Mouse (Mus musculus): Measurements from ENCODE around the gene Btbd9. TPM values are rescaled to one million over a fixed set of nuclear protein-coding genes. Genes with fewer than 3 reads are reported as not detected.

Gene Btbd9
- total and polyA plus RNA-seq, 2 experiments from 2014 or later = 30.3 to 31.0 TPM

DNA sequence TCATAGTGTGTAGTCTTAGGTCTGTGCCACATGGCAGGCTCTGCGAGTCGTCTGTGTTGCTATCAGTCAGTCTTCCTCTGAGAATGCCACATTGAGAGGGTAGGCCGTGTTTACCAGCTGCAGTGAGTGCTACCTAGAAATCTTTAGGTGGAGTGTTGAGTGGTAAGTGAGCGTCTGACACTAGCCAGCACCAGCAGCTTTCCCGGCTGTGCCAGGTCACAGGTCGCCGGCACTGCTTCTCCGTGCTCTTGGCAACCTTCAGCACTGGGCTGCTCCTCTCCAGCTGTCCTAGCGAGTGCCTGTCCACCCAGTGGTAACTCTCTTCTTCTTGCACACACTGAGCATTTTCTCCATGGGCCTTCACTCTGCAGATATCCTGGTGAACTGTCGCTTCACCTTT lies 377.9 kb downstream of the Btbd9 start:
- Histone ChIP-seq H3K27me3 (ENCODE audit: control insufficient read depth, insufficient read depth, low read length) (no peaks in the 10 kb centered on the region), H3K4me2 (ENCODE audit: low read depth, low read length) (no peak overlapping the region), H3K4me1 (ENCODE audit: control insufficient read depth, insufficient read depth) (peaks cover 68% of the 10 kb centered on the region), H3K27ac (ENCODE audit: low read depth) (peak overlapping the region; percentile 62), H3K9ac (replicated peaks; ENCODE audit: low read depth, low read length) (no peak overlapping the region), H3K36me3 (replicated peaks; ENCODE audit: control insufficient read depth, insufficient read depth, low read length) (no peaks in the 10 kb centered on the region), H3K4me3 (ENCODE audit: low read depth, low read length) (no peak overlapping the region), H3K9me3 (replicated peaks; ENCODE audit: control insufficient read depth, low read length) (no peaks in the 10 kb centered on the region)
- WGBS = 20% methylated on average over 10 of the region's 10 CpGs
- DNase-seq (ENCODE audit: low spot score) (peak; percentile 77), ATAC-seq (ENCODE audit: insufficient read depth, low read depth) (peak; percentile 53)
- TF ChIP-seq CTCF (IDR thresholded peaks at IDR 0.05; ENCODE audit: low read depth) (no peak), EP300 (IDR thresholded peaks at IDR 0.05; ENCODE audit: low read depth) (peak; percentile 59; the same call in 1 of the 2 replicates)

DNA sequence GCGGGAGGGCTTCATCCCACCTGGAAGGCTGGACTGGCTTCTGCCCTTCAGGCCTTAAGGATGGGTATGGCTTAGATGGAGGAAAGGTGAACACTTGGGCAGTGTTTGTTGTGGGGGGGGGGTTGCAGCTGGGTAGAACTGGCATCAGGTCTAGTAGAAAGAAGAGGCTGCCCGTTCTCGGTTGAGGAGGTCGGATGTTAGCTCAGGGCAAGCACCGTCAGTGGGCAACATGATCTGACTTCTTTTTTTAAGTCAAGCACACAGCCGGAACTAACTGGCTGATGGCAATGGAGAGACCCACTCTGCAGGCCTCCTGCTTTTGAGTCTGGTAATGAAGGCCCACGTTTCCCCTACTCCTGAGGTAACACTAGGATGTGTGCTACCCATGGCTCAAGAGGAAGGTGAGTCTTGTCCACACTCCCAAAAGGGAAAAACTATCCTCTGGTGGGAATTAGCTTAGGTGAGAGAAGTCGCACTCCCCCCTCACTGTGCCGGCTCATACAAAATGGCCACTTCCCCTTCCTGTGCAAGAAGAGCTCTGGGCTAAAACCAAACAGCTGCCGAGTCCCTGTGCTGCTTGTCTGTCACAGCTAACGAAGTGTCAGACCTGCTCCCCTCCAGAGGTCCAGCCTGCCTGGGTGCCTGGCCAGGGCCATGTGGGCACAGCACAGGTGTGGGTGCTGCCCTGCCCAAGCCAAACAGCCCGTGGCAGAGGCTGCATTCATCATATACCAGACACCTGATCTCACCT lies 378.8 kb downstream of the Btbd9 start:
- 42% methylated on average over 12 of the region's 12 CpGs for WGBS
- peak overlapping the region; percentile 22; the same call in 1 of the 2 replicates for H3K4me2 ChIP-seq (ENCODE audit: low read depth, low read length)
- no peaks in the 10 kb centered on the region for H3K27me3 ChIP-seq (ENCODE audit: control insufficient read depth, insufficient read depth, low read length)
- DNase-seq (ENCODE audit: low spot score) (no peak), ATAC-seq (ENCODE audit: insufficient read depth, low read depth) (no peak)
- H3K27ac ChIP-seq (ENCODE audit: low read depth) = peak overlapping the region; percentile 74
- H3K36me3 ChIP-seq (replicated peaks; ENCODE audit: control insufficient read depth, insufficient read depth, low read length) = peaks cover 7% of the 10 kb centered on the region; the same call in 1 of the 2 replicates
- peaks cover 72% of the 10 kb centered on the region for H3K4me1 ChIP-seq (ENCODE audit: control insufficient read depth, insufficient read depth)
- H3K4me3 ChIP-seq (ENCODE audit: low read depth, low read length) = no peak overlapping the region
- H3K9ac ChIP-seq (replicated peaks; ENCODE audit: low read depth, low read length) = peak overlapping the region; percentile 15; the same call in 1 of the 2 replicates
- TF ChIP-seq CTCF (IDR thresholded peaks at IDR 0.05; ENCODE audit: low read depth) (no peak), EP300 (IDR thresholded peaks at IDR 0.05; ENCODE audit: low read depth) (no peak)
- no peaks in the 10 kb centered on the region for H3K9me3 ChIP-seq (replicated peaks; ENCODE audit: control insufficient read depth, low read length)

DNA sequence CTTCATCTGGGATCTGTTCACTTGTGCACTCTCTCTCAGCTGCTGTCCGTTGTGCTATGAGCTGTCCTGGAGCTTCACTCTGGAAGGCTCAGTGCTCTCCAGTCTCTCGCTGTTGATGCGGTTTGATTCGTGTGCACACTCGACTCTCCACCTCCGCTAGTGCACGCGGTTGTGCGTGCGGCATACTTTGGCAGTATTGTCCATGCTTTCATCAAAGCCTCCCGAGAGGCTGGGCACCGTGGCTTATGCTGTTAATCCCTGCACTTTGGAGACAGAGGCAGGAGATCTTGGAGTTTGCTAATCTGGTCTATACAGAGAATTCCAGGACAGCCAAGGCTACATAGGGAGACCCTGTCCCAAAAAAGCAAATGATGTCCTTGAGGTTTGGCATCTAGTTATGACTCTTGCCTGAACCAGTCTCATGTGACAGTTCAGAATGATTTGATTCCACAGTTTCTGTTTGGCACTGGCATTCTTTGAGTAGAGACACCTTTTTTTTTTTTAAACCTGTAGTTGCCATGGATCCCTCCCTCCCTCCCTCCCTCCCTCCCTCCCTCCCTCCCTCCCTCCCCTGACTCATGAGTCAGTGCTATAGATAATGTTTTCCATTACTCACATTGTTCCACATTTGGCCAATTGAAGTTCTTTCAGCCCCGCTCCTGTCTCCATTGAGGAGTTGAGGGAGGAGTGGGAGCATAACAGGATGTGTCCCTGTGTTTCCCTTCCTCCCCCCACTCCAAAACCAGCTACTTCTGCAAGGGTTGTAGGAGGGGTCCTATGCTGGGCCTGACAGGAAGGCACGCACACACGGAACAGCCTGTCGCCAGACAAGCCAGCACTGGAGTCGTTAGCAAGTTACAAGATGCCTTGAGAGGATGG lies 379.6 kb downstream of the Btbd9 start:
- ATAC-seq (ENCODE audit: insufficient read depth, low read depth) = peak; percentile 52
- DNase-seq (ENCODE audit: low spot score) = peak; percentile 89
- Histone ChIP-seq H3K4me2 (ENCODE audit: low read depth, low read length) (peak overlapping the region; percentile 22; the same call in 1 of the 2 replicates), H3K4me1 (ENCODE audit: control insufficient read depth, insufficient read depth) (peaks cover 74% of the 10 kb centered on the region), H3K27ac (ENCODE audit: low read depth) (peak overlapping the region; percentile 86), H3K9me3 (replicated peaks; ENCODE audit: control insufficient read depth, low read length) (no peaks in the 10 kb centered on the region), H3K4me3 (ENCODE audit: low read depth, low read length) (no peak overlapping the region), H3K9ac (replicated peaks; ENCODE audit: low read depth, low read length) (peak overlapping the region; percentile 15; the same call in 1 of the 2 replicates), H3K27me3 (ENCODE audit: control insufficient read depth, insufficient read depth, low read length) (no peaks in the 10 kb centered on the region), H3K36me3 (replicated peaks; ENCODE audit: control insufficient read depth, insufficient read depth, low read length) (peaks cover 7% of the 10 kb centered on the region; the same call in 1 of the 2 replicates)
- no peak for TF ChIP-seq CTCF (IDR thresholded peaks at IDR 0.05; ENCODE audit: low read depth)
- WGBS = 33% methylated on average over 17 of the region's 17 CpGs

DNA sequence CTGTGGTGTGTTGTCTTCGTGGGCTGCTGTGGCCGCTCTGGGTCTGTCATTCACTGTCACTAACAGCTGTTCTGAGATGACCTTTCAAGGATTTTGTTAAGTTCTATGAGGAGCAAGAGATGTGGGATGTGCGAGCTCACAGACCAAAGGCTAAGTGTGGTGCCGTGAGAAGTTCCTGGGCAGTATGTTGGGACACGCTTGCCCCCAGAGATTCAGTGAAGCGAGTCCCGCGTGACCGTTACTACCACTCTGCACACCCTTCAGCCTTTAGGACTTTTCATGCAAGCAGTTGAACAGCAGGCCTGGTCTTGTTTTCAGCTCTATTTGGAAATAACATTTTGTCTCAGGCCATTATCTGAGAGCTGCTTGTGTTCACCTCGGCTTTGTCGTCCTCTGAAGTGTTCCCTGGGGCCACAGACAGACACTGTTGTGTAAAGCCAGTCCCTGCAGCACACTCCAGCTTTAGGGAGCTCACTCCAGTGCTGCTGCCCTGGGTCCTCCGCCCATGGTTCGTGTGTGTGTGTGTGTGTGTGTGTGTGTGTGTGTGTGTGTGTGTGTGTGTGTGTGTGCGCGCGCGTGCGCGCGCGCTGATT lies 380.6 kb downstream of the Btbd9 start:
- no peak for TF ChIP-seq CTCF (IDR thresholded peaks at IDR 0.05; ENCODE audit: low read depth)
- no peak for TF ChIP-seq EP300 (IDR thresholded peaks at IDR 0.05; ENCODE audit: low read depth)
- peaks cover 74% of the 10 kb centered on the region for H3K4me1 ChIP-seq (ENCODE audit: control insufficient read depth, insufficient read depth)
- ATAC-seq (ENCODE audit: insufficient read depth, low read depth) (peak; percentile 11; the same call in 1 of the 2 replicates), DNase-seq (ENCODE audit: low spot score) (no peak)
- no peak overlapping the region for H3K9ac ChIP-seq (replicated peaks; ENCODE audit: low read depth, low read length)
- peaks cover 7% of the 10 kb centered on the region; the same call in 1 of the 2 replicates for H3K36me3 ChIP-seq (replicated peaks; ENCODE audit: control insufficient read depth, insufficient read depth, low read length)
- peak overlapping the region; percentile 86 for H3K27ac ChIP-seq (ENCODE audit: low read depth)
- H3K4me2 ChIP-seq (ENCODE audit: low read depth, low read length) = no peak overlapping the region
- no peaks in the 10 kb centered on the region for H3K27me3 ChIP-seq (ENCODE audit: control insufficient read depth, insufficient read depth, low read length)
- no peak overlapping the region for H3K4me3 ChIP-seq (ENCODE audit: low read depth, low read length)
- 40% methylated on average over 13 of the region's 21 CpGs for WGBS
- H3K9me3 ChIP-seq (replicated peaks; ENCODE audit: control insufficient read depth, low read length) = no peaks in the 10 kb centered on the region

Data from heart, postnatal 0 days (tissue).